In genomic region chr5:96802185-96802584, GRCm38 (mm10) we compare ENCODE assay signal across 9 mouse cellular contexts. TPM values are rescaled to one million over a fixed set of nuclear protein-coding genes. Genes with fewer than 3 reads are reported as not detected.
A peak's percentile ranks its signal among the peaks of the same experiment; 100 is the strongest.
DNase-seq lines count a peak whose midpoint lies in the region; ATAC-seq and TF ChIP-seq lines count a peak whose summit lies in the region.
"Had no signal": no experiment of that assay in that cellular context is flagged by ENCODE, and none has a peak within 500 bp of the region (broad histone marks: within the 10 kb centered on the region; RNA-seq: fewer than 3 reads in every experiment).

No protein-coding gene starts in this region.

- no peaks in the 10 kb centered on the region for H3K9me3 ChIP-seq in heart, postnatal 0 days (replicated peaks; ENCODE audit: control insufficient read depth, low read length)
- no peaks in the 10 kb centered on the region for H3K9me3 ChIP-seq in lung, postnatal 0 days (ENCODE audit: low read length)
- H3K9me3 ChIP-seq: midbrain, embryonic 12.5 days had no signal

- peak; percentile 54 for DNase-seq in gastrocnemius, adult 18-20 months (ENCODE audit: low spot score)
- no peak for DNase-seq in gastrocnemius, postnatal 10 days
- DNase-seq in ZHBTc4 (ENCODE audit: low read depth, low spot score): peak; percentile 77
- no peak for DNase-seq in heart, postnatal 0 days (ENCODE audit: low spot score)
- peak; percentile 90 for DNase-seq in lung, postnatal 0 days (ENCODE audit: low spot score)
- DNase-seq in natural killer cell, adult 2 months (ENCODE audit: low spot score in 2 of 2): no peak
- no peak for DNase-seq in adrenal gland, adult (ENCODE audit: inconsistent age in 2 of 2, low spot score in 1 of 2)

- no peak overlapping the region for H3K4me2 ChIP-seq in heart, postnatal 0 days (ENCODE audit: low read depth, low read length)
- no peak overlapping the region for H3K4me2 ChIP-seq in lung, postnatal 0 days (replicated peaks; ENCODE audit: low read depth, low read length)
- H3K4me2 ChIP-seq: midbrain, embryonic 12.5 days had no signal

- H3K27me3 ChIP-seq in heart, postnatal 0 days (ENCODE audit: control insufficient read depth, insufficient read depth, low read length): no peaks in the 10 kb centered on the region
- H3K27me3 ChIP-seq in lung, postnatal 0 days (replicated peaks; ENCODE audit: insufficient read depth, low read length): no peaks in the 10 kb centered on the region
- H3K27me3 ChIP-seq: midbrain, embryonic 12.5 days had no signal

- peaks cover 12% of the 10 kb centered on the region for H3K4me1 ChIP-seq in heart, postnatal 0 days (ENCODE audit: control insufficient read depth, insufficient read depth)
- H3K4me1 ChIP-seq in lung, postnatal 0 days (ENCODE audit: insufficient read depth, low read depth, low read length): peaks cover 27% of the 10 kb centered on the region
- H3K4me1 ChIP-seq: midbrain, embryonic 12.5 days had no signal

- ATAC-seq in heart, postnatal 0 days (ENCODE audit: insufficient read depth, low read depth): no peak; the same call in 1 of the 2 replicates
- peak; percentile 57 for ATAC-seq in lung, postnatal 0 days
- no peak for ATAC-seq in megakaryocyte-erythroid progenitor cell, adult 5-6 weeks (replicated peaks; ENCODE audit: low FRiP score, low TSS enrichment, poor library complexity, severe bottlenecking)

- no peak for TF ChIP-seq EP300 in heart, postnatal 0 days (IDR thresholded peaks at IDR 0.05; ENCODE audit: low read depth)
- peak; percentile 97 for TF ChIP-seq EP300 in lung, postnatal 0 days (IDR thresholded peaks at IDR 0.05)

- no peak overlapping the region for H3K9ac ChIP-seq in heart, postnatal 0 days (replicated peaks; ENCODE audit: low read depth, low read length)
- H3K9ac ChIP-seq in lung, postnatal 0 days (replicated peaks; ENCODE audit: low read depth): no peak overlapping the region
- H3K9ac ChIP-seq: midbrain, embryonic 12.5 days had no signal

- no peak for TF ChIP-seq CTCF in heart, postnatal 0 days (IDR thresholded peaks at IDR 0.05; ENCODE audit: low read depth)
- no peak for TF ChIP-seq CTCF in lung, postnatal 0 days (IDR thresholded peaks at IDR 0.05)

- 0 out of 2 replicates have a peak, but pooled peaks cover 4% of the 10 kb centered on the region for H3K36me3 ChIP-seq in heart, postnatal 0 days (replicated peaks; ENCODE audit: control insufficient read depth, insufficient read depth, low read length)
- H3K36me3 ChIP-seq in lung, postnatal 0 days (ENCODE audit: insufficient read depth, low read length): peaks cover 6% of the 10 kb centered on the region
- H3K36me3 ChIP-seq: midbrain, embryonic 12.5 days had no signal

- no peak overlapping the region for H3K4me3 ChIP-seq in heart, postnatal 0 days (ENCODE audit: low read depth, low read length)
- H3K4me3 ChIP-seq in lung, postnatal 0 days (ENCODE audit: low read depth, low read length): no peak overlapping the region
- H3K4me3 ChIP-seq: midbrain, embryonic 12.5 days had no signal

- H3K27ac ChIP-seq in heart, postnatal 0 days (ENCODE audit: low read depth): 0 out of 2 replicates have a peak overlapping the region, but pooled peaks have one; percentile 27
- H3K27ac ChIP-seq in lung, postnatal 0 days (ENCODE audit: low read length): peak overlapping the region; percentile 86
- H3K27ac ChIP-seq: midbrain, embryonic 12.5 days had no signal

- 34% methylated on average over 7 of the region's 7 CpGs for WGBS in heart, postnatal 0 days
- 31% methylated on average over 7 of the region's 7 CpGs for WGBS in lung, postnatal 0 days

RNA-seq across cellular contexts. Expression of gene Anxa3, which starts 9.0 kb away (rescaled TPM):
- total RNA-seq in gastrocnemius, adult 18-20 months (2021): 10 to 100 TPM in 1 of 2 experiments, 1 to 10 TPM in 1; 9.5 to 20.3 TPM
- total RNA-seq in gastrocnemius, postnatal 10 days (2021): 10 to 100 TPM; 20.0 to 30.6 TPM
- total RNA-seq in heart, postnatal 0 days (2014; rRNA removed; ENCODE audit: low replicate concordance): 42.0 and 51.2 TPM in 2 replicates
- 49.4 and 50.3 TPM in 2 replicates for polyA plus RNA-seq in heart, postnatal 0 days (2015; fragmentation: Nextera tagmentation; extraction: Ambion mirVana)
- polyA plus RNA-seq in lung, postnatal 0 days (2015; fragmentation: Nextera tagmentation; extraction: Ambion mirVana): 436 and 556 TPM in 2 replicates
- total RNA-seq in megakaryocyte-erythroid progenitor cell, adult 5-6 weeks (2014; fragmentation: Nextera tagmentation): 2.2 TPM in 1 of 2 replicates, not detected in the other
- 2.5 TPM in 1 of 2 replicates, not detected in the other for total RNA-seq in megakaryocyte-erythroid progenitor cell, adult 5-6 weeks (2017)

Comparison
In these comparisons a context has a peak if more than half of its experiments do, and no peak if none do; other contexts are left out.
1. DNase-seq: peak in gastrocnemius, adult 18-20 months (single experiment), ZHBTc4 (single experiment) and lung, postnatal 0 days (single experiment); none in gastrocnemius, postnatal 10 days (single experiment), heart, postnatal 0 days (single experiment), natural killer cell, adult 2 months (0 of 2) and adrenal gland, adult (0 of 2).